Mouse (Mus musculus) frontal cortex, adult 2 months (tissue): ENCODE measurements around the gene Cabp1. TPM values are rescaled to one million over a fixed set of nuclear protein-coding genes. Genes with fewer than 3 reads are reported as not detected.
A peak's percentile ranks its signal among the peaks of the same experiment; 100 is the strongest.
"Not testable (repeated sequence)": the region's sequence is repeated elsewhere in the genome, so short reads cannot be mapped to it uniquely, and the experiment has no call there.

Source experiments
- DNase-seq, 2 experiments: peaks; one replicate each; pipeline ENCODE4 v3.0.0; 2022; ENCODE audit warnings: low spot score in 1 of 2; ENCODE audit errors: extremely low spot score in 1 of 2
- polyA plus RNA-seq: library from polyadenylated mRNA; depleted of rRNA; stranded (reverse); fragments of >200 nt; gene quantifications from 2 replicates; pipeline ENCODE4 v1.2.3, GENCODE M21; 2012

Gene Cabp1
- polyA plus RNA-seq, 1 experiment, result 291 TPM

DNA sequence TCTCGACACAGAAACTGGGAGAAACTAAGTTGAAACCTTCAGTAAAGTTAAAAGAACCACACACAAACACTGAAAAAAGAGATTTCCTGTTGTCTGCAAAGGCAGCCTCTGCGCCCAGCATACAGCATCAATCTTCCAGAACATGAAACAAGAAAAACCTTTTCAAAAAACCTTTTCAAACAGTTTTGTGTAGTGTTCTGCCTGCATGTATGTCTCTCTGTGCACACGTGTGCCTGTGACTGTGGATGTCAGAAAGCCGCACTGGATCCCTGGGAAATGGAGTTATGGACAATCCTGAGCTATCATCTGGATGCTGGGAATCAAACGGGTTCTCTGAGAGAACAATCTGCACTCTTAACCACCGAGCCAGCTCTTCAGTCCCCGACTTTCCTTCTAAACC is 37.8 kb downstream of the Cabp1 start:
- DNase-seq, result no peak

- no peak for DNase-seq
Measured at GRCm38 (mm10) chr5:115155831-115156230, 38.4 kb downstream of the Cabp1 start.

DNA sequence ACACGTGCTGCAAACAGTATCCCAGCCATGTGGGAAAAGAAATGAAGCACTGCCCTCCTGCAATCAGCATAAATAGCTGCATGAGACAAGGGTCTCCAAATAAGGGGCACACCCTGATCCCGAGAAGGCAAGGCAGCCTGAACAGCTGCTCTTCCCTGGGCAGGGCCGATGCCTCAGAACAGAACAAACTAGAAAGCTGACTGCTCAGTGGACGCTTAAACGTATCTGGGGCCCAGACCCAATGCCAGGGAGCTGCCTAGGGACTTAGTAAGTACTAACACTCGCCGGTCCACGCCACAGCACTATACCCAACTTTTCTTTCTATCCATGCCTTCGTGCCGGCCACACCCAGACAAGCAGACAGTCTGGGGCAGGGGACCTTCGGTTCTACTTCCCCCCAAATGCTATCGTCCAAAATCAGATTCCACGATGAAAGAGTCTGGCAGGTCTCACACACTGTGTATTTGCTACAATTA is 39.0 kb downstream of the Cabp1 start:
- DNase-seq, result no peak

GRCm38 (mm10) chr5:115152132-115152956 is 41.8 kb downstream of the Cabp1 start:
- no peak for DNase-seq

DNA sequence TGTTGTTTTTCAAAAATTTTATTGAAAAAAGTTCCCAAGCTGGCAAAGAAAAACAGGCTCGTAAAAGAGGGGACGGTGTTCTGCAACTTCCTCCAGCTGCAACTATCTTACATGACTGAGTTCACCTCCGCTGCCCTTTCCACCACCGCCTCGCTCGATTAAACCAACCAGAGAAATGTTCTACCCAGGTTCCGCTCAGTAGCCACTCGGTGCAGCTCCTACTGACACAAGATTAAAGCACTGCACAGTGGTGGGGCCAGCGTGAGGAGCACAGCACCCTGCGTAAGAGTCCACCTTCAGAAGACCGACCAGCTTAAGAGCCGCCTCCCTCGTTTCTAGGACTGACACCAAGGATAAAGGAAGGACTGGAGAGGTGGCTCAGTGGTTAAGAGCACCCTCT is 42.7 kb downstream of the Cabp1 start:
- no peak for DNase-seq

DNA sequence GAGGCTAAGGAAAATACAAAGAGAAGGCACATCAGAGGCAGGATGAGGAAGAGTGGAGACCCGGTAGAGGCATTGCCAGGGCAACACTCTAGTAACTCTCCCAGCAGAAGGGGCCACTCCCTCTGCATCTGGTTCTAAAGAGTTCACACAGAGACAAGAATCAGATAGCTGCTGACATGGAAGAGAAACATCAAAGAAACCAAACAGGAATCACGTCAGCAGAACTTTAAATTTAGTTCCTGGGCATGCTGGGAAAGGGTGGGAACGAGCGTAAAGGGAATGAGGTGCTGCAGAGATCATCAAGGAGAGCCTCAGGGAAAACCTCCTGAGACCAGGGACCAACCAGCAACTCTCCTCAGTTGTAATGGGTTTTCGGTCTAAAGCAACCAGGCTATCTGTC is 43.2 kb downstream of the Cabp1 start:
- DNase-seq, result no peak

DNA sequence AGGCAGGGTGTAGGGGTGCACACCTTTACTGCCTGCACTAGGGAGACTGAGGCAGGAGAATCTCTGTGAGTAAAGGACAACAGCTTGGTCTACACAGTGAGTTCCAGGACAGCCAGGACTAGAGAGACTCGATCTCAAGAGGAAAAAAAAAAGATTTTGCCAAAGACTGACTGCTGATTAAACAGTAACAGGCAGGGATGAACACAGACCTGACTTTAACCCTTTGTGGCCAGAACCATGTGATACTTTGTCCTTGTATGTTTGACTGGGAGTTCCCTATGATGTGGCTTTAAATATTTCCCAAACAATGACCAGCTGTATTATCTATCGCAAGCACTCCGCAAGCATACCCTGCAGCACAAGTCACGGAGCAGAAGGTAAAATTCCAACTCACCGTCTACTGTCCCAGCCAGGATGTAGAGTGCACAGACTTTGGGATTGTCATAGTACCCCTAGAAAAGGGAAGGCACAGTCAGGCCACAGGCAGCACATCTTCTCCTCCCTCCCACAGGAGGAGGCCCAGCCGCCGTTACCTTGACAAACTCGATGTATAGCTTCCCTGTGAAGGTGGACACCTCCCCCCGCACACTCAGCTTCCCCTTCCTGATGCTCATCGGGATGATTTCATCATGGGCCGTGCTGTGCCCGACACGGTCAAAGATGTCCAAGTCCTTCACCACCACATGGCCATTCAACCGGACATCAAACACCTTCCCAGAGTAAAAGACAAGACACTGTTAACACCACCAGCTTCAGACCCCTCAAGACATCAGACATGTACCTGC is 44.3 kb downstream of the Cabp1 start:
- no peak for DNase-seq

- DNase-seq, result not testable (repeated sequence)
Measured at GRCm38 (mm10) chr5:115148872-115149271, 45.3 kb downstream of the Cabp1 start.

DNA sequence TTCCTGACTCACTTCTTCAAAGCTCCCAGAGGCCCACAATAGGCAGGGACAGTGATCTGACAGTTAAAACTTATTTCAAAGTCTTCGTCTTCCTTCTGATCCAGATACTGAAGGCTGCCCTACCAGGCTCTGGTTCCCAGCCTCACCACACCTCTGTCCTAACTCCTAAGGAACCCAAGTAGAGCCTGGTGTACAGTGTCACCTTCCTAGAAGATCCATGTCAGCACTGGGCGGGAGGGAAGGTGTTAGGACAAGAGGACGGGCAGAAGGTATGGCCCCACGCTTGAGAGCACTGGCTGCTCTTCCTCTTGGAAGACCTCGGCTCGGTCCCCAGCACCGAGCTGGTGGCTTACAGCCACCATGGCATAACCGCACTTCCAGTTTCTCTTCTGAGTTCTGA is 45.8 kb downstream of the Cabp1 start:
- no peak for DNase-seq

DNA sequence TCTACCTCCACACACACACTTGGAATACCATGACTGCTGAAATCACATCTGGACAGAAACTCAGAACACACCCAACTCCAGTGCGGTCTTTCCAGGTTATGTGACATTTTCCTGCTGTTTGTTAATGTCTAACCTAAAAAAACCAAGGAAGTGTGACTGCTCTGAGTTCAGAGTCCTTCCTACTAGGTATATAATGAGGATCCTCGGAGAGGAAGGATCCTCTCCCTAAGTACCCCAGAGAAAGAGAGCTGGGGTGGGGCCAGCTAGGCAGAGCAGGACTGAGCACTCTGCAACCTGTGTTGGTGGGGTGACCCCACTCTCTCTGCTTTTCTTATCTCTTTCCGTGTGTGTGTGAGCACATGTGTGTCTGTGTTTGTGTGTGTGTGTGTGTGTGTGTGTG is 46.8 kb downstream of the Cabp1 start:
- DNase-seq, result no peak

DNA sequence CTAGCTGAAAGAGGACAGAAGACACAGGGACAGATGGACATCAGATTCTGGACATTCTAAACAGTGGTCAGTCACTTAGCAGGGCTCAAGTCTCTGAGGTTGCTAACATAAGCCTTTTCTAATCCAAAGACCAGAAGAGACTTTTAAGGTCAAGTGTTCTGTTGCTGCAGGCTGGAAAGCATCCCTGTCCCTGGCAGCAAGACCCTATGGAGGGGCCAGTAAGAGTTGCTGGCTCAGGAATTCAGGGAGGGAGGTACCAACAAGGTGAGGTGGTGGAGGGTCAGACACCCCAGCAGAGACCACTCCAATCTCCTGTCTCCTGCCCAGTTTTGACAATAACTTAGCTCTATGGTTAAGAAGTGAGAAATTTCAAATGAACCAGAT is 47.4 kb downstream of the Cabp1 start:
- no peak for DNase-seq

DNA sequence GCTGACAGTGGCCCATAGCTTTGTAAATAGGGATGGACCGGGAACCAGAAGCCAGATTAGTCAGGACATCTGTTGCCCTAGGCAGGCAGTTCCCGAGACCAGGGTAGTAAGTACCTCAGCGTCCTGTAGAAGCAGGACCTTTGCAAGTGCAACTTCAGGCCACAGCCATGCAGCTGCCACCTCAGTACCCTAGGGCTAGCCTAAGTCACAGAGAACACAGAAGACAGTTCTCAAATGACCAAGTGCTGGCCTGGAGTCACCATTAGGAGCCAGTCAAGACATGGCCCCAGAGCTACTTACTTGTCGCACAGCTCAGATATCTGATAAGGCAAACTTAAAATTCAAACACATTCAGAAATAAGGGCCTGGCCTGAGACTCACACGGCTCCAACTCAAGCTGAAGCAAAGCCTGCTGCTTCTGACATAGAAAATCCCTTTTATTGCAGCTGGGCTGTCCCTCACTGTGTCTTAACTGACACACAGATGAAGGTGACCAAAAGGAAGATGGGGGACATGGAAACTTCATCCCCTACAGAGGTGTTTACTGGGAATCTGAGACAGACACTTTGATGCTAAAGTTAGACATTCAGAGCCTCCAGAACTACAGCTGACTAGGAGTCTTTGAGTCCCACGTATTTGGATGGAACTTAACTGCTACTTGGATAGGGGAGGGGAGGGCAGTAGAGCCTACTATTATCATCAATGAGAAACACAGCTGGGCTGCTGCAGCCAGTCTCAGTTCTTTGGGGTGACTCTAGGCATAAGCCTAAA is 48.0 kb downstream of the Cabp1 start:
- no peak for DNase-seq

GRCm38 (mm10) chr5:115145253-115145968 is 48.8 kb downstream of the Cabp1 start:
- DNase-seq, result no peak

DNA sequence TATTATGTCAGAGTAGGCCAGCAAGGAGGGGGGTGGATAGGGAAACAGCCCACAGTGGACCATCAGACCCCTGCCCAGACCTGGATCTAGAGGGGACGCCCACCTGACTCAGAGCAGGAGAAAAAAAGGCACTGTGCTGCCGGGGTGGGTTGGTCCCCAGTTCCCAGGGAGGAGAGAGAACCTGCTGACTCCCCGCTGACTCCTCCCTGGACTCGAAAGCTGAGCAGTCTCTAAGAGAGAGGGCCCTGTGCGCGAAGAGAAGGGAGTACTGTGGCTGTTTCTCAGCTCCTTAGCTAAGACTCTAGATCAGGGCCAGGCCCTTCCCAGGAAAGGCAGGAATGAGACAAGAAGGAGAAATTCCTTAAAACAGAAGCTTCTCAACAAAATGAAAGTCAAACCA is 49.7 kb downstream of the Cabp1 start:
- DNase-seq, result no peak

DNA sequence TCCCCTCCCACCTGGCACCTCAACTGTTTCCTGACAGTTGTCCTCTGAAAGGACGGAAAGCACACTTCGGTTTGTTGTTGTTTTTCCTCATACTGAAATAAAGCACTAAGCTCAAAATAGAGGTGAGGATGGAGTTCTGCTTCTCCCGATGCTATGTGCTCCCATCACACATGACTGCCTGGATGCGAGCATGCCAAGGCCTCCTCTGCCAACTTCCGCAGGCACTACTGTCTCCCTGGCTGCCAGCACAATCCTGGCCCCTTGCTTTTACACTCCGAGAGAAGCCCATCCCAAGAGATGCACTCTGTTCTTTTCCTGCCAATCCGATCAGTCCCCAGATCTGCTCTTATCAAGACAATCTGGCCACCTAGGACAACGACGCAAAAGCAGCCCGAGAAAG is 50.6 kb downstream of the Cabp1 start:
- DNase-seq, result no peak

- DNase-seq, result no peak
Measured at GRCm38 (mm10) chr5:115142166-115142697, 51.9 kb downstream of the Cabp1 start.

GRCm38 (mm10) chr5:115140726-115141125 is 53.5 kb downstream of the Cabp1 start:
- DNase-seq, result no peak

DNA sequence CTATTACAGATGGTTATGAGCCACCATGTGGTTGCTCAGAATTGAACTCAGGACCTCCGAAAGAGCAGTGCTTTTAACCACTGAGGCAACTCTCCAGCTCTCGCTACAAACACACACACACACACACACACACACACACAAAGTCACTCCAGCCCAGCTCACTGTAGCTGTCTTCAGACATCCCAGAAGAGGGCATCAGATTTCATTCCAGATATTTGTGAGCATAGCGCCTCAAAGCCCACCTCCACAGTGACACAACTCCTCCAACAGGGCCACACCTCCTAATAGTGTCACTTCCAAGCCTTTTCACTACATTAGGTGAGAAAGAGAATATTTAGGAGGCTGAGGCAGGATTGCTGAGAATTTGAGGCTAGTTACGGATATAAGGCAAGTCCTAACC is 55.1 kb downstream of the Cabp1 start:
- DNase-seq, result no peak

GRCm38 (mm10) chr5:115134234-115135165 is 59.7 kb downstream of the Cabp1 start, which contains the start of gene Unc119b:
Gene Unc119b, minus strand, starts transcription at chr5:115134975.
- peak; percentile 51 to 89 for DNase-seq
